In the genomic region with DNA sequence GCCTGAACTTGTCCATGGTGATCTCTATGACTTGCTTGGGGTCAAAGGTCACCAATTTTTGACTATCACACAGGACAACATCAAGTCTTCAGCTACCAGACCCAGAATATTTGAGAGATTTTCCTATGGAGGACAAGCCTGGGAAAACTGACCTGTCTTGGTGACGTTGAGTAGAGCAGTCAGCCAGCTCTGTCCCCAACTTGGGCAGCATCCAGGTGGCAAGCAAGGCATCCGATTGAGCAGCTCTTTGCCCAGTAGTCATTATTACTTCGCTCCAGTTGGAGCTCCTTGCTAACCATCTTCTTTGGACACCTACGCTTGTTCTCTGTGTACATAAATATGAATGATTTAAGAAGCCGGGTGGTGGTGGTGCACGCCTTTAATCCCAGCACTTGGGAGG, we compare ENCODE assay signal across 23 mouse cellular contexts. TPM values are rescaled to one million over a fixed set of nuclear protein-coding genes. Genes with fewer than 3 reads are reported as not detected.
DNase-seq lines count a peak whose midpoint lies in the region; ATAC-seq and TF ChIP-seq lines count a peak whose summit lies in the region.
"Had no signal": no experiment of that assay in that cellular context is flagged by ENCODE, and none has a peak within 500 bp of the region (broad histone marks: within the 10 kb centered on the region; RNA-seq: fewer than 3 reads in every experiment).

No protein-coding gene starts in this region.

- no peak for TF ChIP-seq POLR2A in cerebellum, adult 2 months (IDR thresholded peaks at IDR 0.05; ENCODE audit: borderline replicate concordance, insufficient read depth, low read length)

- peak overlapping the region; percentile 47 for H3K27ac ChIP-seq in kidney, postnatal 0 days
- no peak overlapping the region for H3K27ac ChIP-seq in cerebellum, adult 2 months (ENCODE audit: insufficient read depth, low read length)
- H3K27ac ChIP-seq: forebrain, embryonic 13.5 days; hindbrain, embryonic 13.5 days; limb, embryonic 12.5 days; lung, embryonic 15.5 days; midbrain, embryonic 12.5 days; neural tube, embryonic 13.5 days had no signal

- H3K36me3 ChIP-seq in kidney, postnatal 0 days (ENCODE audit: insufficient read depth, low read length): no peaks in the 10 kb centered on the region
- H3K36me3 ChIP-seq: limb, embryonic 12.5 days; lung, embryonic 15.5 days; midbrain, embryonic 12.5 days had no signal

- WGBS in kidney, postnatal 0 days: 93% methylated on average over 6 of the region's 6 CpGs
- 41% methylated on average over 6 of the region's 6 CpGs for WGBS in cerebellum, adult 2 months

- no peak overlapping the region for H3K4me2 ChIP-seq in kidney, postnatal 0 days (ENCODE audit: low read length)
- H3K4me2 ChIP-seq: forebrain, embryonic 13.5 days; heart, embryonic 11.5 days; hindbrain, embryonic 13.5 days; limb, embryonic 12.5 days; liver, embryonic 11.5 days; lung, embryonic 15.5 days; midbrain, embryonic 12.5 days; neural tube, embryonic 13.5 days had no signal

- no peaks in the 10 kb centered on the region for H3K4me1 ChIP-seq in kidney, postnatal 0 days (replicated peaks; ENCODE audit: insufficient read depth, low read length)
- H3K4me1 ChIP-seq in cerebellum, adult 2 months (ENCODE audit: control insufficient read depth, insufficient read depth, low read length): no peaks in the 10 kb centered on the region; the same call in 1 of the 2 replicates
- H3K4me1 ChIP-seq: forebrain, embryonic 13.5 days; hindbrain, embryonic 13.5 days; limb, embryonic 12.5 days; lung, embryonic 15.5 days; midbrain, embryonic 12.5 days; neural tube, embryonic 13.5 days had no signal

- intact Hi-C loops in left cerebral cortex, postnatal 36 days (cut with DNase I): no loop called here

- no peak for ATAC-seq in kidney, postnatal 0 days (replicated peaks; ENCODE audit: low FRiP score, low read depth)
- ATAC-seq: forebrain, embryonic 13.5 days; intestine, embryonic 16.5 days had no signal

- H3K4me3 ChIP-seq in kidney, postnatal 0 days (replicated peaks; ENCODE audit: low read depth, low read length): no peak overlapping the region
- no peak overlapping the region for H3K4me3 ChIP-seq in cerebellum, adult 2 months (replicated peaks; ENCODE audit: insufficient read depth, low read depth, low read length)
- H3K4me3 ChIP-seq: forebrain, embryonic 13.5 days; hindbrain, embryonic 13.5 days; limb, embryonic 12.5 days; lung, embryonic 15.5 days; midbrain, embryonic 12.5 days; neural tube, embryonic 13.5 days had no signal

- no peaks in the 10 kb centered on the region for H3K27me3 ChIP-seq in kidney, postnatal 0 days (ENCODE audit: insufficient read depth, low read length)
- H3K27me3 ChIP-seq in cerebellum, adult 2 months (ENCODE audit: control insufficient read depth, insufficient read depth, low read length): no peaks in the 10 kb centered on the region
- H3K27me3 ChIP-seq: forebrain, embryonic 13.5 days; hindbrain, embryonic 13.5 days; limb, embryonic 12.5 days; lung, embryonic 15.5 days; midbrain, embryonic 12.5 days; neural tube, embryonic 13.5 days had no signal

- H3K9me3 ChIP-seq in kidney, postnatal 0 days (replicated peaks; ENCODE audit: low read length): no peaks in the 10 kb centered on the region
- H3K9me3 ChIP-seq: forebrain, embryonic 13.5 days; hindbrain, embryonic 13.5 days; limb, embryonic 12.5 days; lung, embryonic 15.5 days; midbrain, embryonic 12.5 days; neural tube, embryonic 13.5 days had no signal

- DNase-seq in kidney, postnatal 0 days (ENCODE audit: low spot score): no peak
- DNase-seq in kidney, adult 18-20 months: no peak
- peak; percentile 35 to 45 for DNase-seq in cerebellum, adult 2 months
- DNase-seq in cerebellum, postnatal 10 days: peak; percentile 30 to 39
- DNase-seq in left cerebral cortex, postnatal 36 days (ENCODE audit: low spot score in 2 of 2): no peak
- DNase-seq in layer of hippocampus, adult 9-11 months: no peak
- DNase-seq: adrenal gland, adult 2 months; B cell, adult 2 months; gastrocnemius, postnatal 25 days; heart, adult 11 months; heart, postnatal 4 days; kidney, adult 9 months; kidney, postnatal 14 days; lung, postnatal 36 days had no signal

- no peak overlapping the region for H3K9ac ChIP-seq in kidney, postnatal 0 days (ENCODE audit: low read depth, low read length)
- H3K9ac ChIP-seq: forebrain, embryonic 13.5 days; hindbrain, embryonic 13.5 days; limb, embryonic 12.5 days; lung, embryonic 15.5 days; midbrain, embryonic 12.5 days; neural tube, embryonic 13.5 days had no signal

- no peak for TF ChIP-seq CTCF in kidney, postnatal 0 days (IDR thresholded peaks at IDR 0.05; ENCODE audit: low read depth)
- no peak for TF ChIP-seq CTCF in cerebellum, adult 2 months (IDR thresholded peaks at IDR 0.05; ENCODE audit: borderline replicate concordance, insufficient read depth, low read depth, low read length)

RNA-seq across cellular contexts. Expression of gene P2ry12, which starts 8.1 kb away (rescaled TPM):
- polyA plus RNA-seq in kidney, postnatal 0 days (2015; fragmentation: Nextera tagmentation; extraction: Ambion mirVana): 1.2 and 1.6 TPM in 2 replicates
- 16.1 and 17.5 TPM in 2 replicates for polyA plus RNA-seq in cerebellum, adult 2 months (2012; rRNA removed)
- 10 to 100 TPM; 39.1 to 56.1 TPM for total RNA-seq in left cerebral cortex, postnatal 36 days (2021)

Comparison
In these comparisons a context has a peak if more than half of its experiments do, and no peak if none do; other contexts are left out.
1. DNase-seq: peak in cerebellum, adult 2 months (2 of 2) and cerebellum, postnatal 10 days (2 of 2); none in kidney, postnatal 0 days (single experiment), kidney, adult 18-20 months (single experiment), left cerebral cortex, postnatal 36 days (0 of 2) and layer of hippocampus, adult 9-11 months (single experiment).